Comparison of ENCODE assay signal across 21 mouse cellular contexts in genomic region chr11:75751082-75751481, GRCm38 (mm10). TPM values are rescaled to one million over a fixed set of nuclear protein-coding genes. Genes with fewer than 3 reads are reported as not detected.
DNase-seq lines count a peak whose midpoint lies in the region; ATAC-seq and TF ChIP-seq lines count a peak whose summit lies in the region.
"Had no signal": no experiment of that assay in that cellular context is flagged by ENCODE, and none has a peak within 500 bp of the region (broad histone marks: within the 10 kb centered on the region; RNA-seq: fewer than 3 reads in every experiment).

No protein-coding gene starts in this region.

- POLR2A ChIA-PET in Patski (lab: Charles Lee): interaction anchor here (1.6 kb wide), 1 partner anchor 17 kb away, joined by 4 read pairs; no protein-coding TSS in a partner anchor

- H3K4me2 ChIP-seq in intestine, postnatal 0 days (replicated peaks; ENCODE audit: low read depth): no peak overlapping the region
- no peak overlapping the region for H3K4me2 ChIP-seq in intestine, embryonic 16.5 days (ENCODE audit: low read depth, low read length)
- no peak overlapping the region for H3K4me2 ChIP-seq in midbrain, postnatal 0 days (ENCODE audit: low read depth, low read length, poor library complexity, severe bottlenecking)
- H3K4me2 ChIP-seq in midbrain, embryonic 14.5 days (ENCODE audit: low read length): no peak overlapping the region
- H3K4me2 ChIP-seq: embryonic facial prominence, embryonic 13.5 days; liver, embryonic 12.5 days; lung, embryonic 15.5 days; midbrain, embryonic 13.5 days had no signal

- H3K9me3 ChIP-seq in intestine, postnatal 0 days (ENCODE audit: control insufficient read depth): no peaks in the 10 kb centered on the region
- H3K9me3 ChIP-seq in intestine, embryonic 16.5 days (ENCODE audit: control insufficient read depth, low read length): no peaks in the 10 kb centered on the region
- H3K9me3 ChIP-seq in midbrain, postnatal 0 days (ENCODE audit: low read length): no peaks in the 10 kb centered on the region
- no peaks in the 10 kb centered on the region for H3K9me3 ChIP-seq in midbrain, embryonic 14.5 days (ENCODE audit: control insufficient read depth, low read length)
- H3K9me3 ChIP-seq: embryonic facial prominence, embryonic 13.5 days; liver, embryonic 12.5 days; lung, embryonic 15.5 days; midbrain, embryonic 13.5 days had no signal

- no peak for ATAC-seq in intestine, postnatal 0 days
- no peak for ATAC-seq in intestine, embryonic 16.5 days
- ATAC-seq in midbrain, postnatal 0 days (ENCODE audit: low FRiP score): no peak
- ATAC-seq in midbrain, embryonic 14.5 days (ENCODE audit: low FRiP score, low TSS enrichment): no peak
- ATAC-seq in Patski: no peak
- ATAC-seq: forebrain, embryonic 16.5 days; liver, embryonic 12.5 days; midbrain, embryonic 13.5 days had no signal

- H3K4me1 ChIP-seq in intestine, postnatal 0 days (replicated peaks; ENCODE audit: control insufficient read depth, insufficient read depth, low read length): 0 out of 2 replicates have a peak, but pooled peaks cover 3% of the 10 kb centered on the region
- peaks cover 18% of the 10 kb centered on the region for H3K4me1 ChIP-seq in intestine, embryonic 16.5 days (ENCODE audit: control insufficient read depth, insufficient read depth, low read length)
- no peaks in the 10 kb centered on the region for H3K4me1 ChIP-seq in midbrain, postnatal 0 days (ENCODE audit: insufficient read depth, low read length)
- peaks cover 13% of the 10 kb centered on the region; the same call in 1 of the 2 replicates for H3K4me1 ChIP-seq in midbrain, embryonic 14.5 days (ENCODE audit: control insufficient read depth, insufficient read depth, low read length)

- CTCF ChIA-PET in Patski (lab: Charles Lee): interaction anchor here (0.8 to 1.7 kb wide), 4 partner anchors 10 to 187 kb away, joined by 3 to 9 read pairs (median 3); partner anchors contain the start of gene Rph3al

- peak; percentile 51 for TF ChIP-seq CTCF in intestine, postnatal 0 days (IDR thresholded peaks at IDR 0.05; ENCODE audit: low read depth)
- peak; percentile 64 for TF ChIP-seq CTCF in midbrain, postnatal 0 days (IDR thresholded peaks at IDR 0.05)
- TF ChIP-seq CTCF in Patski (IDR thresholded peaks at IDR 0.05): peak; percentile 39

- H3K27me3 ChIP-seq in intestine, postnatal 0 days (replicated peaks; ENCODE audit: control insufficient read depth, insufficient read depth, low read length): no peaks in the 10 kb centered on the region
- H3K27me3 ChIP-seq in intestine, embryonic 16.5 days (replicated peaks; ENCODE audit: control insufficient read depth, insufficient read depth, low read length): no peaks in the 10 kb centered on the region
- H3K27me3 ChIP-seq in midbrain, postnatal 0 days (ENCODE audit: insufficient read depth, low read length): no peaks in the 10 kb centered on the region
- H3K27me3 ChIP-seq in midbrain, embryonic 14.5 days (ENCODE audit: control insufficient read depth, insufficient read depth, low read length): no peaks in the 10 kb centered on the region
- H3K27me3 ChIP-seq in Patski: no peaks in the 10 kb centered on the region
- H3K27me3 ChIP-seq: embryonic facial prominence, embryonic 13.5 days; liver, embryonic 12.5 days; lung, embryonic 15.5 days; midbrain, embryonic 13.5 days had no signal

- H3K36me3 ChIP-seq in intestine, postnatal 0 days (ENCODE audit: control insufficient read depth, insufficient read depth): peaks cover 8% of the 10 kb centered on the region; the same call in 1 of the 2 replicates
- 0 out of 2 replicates have a peak, but pooled peaks cover 4% of the 10 kb centered on the region for H3K36me3 ChIP-seq in intestine, embryonic 16.5 days (ENCODE audit: control insufficient read depth, insufficient read depth, low read length)
- H3K36me3 ChIP-seq in midbrain, postnatal 0 days (ENCODE audit: insufficient read depth, low read length): no peaks in the 10 kb centered on the region
- H3K36me3 ChIP-seq in midbrain, embryonic 14.5 days (ENCODE audit: control insufficient read depth, insufficient read depth, low read length): peaks cover 21% of the 10 kb centered on the region

- no peak overlapping the region for H3K27ac ChIP-seq in intestine, postnatal 0 days (ENCODE audit: low read depth, low read length)
- H3K27ac ChIP-seq in intestine, embryonic 16.5 days (ENCODE audit: low read length): no peak overlapping the region
- no peak overlapping the region for H3K27ac ChIP-seq in midbrain, postnatal 0 days (ENCODE audit: low read depth, low read length)
- H3K27ac ChIP-seq in midbrain, embryonic 14.5 days (replicated peaks; ENCODE audit: low read depth, low read length): no peak overlapping the region
- H3K27ac ChIP-seq: embryonic facial prominence, embryonic 13.5 days; liver, embryonic 12.5 days; lung, embryonic 15.5 days; midbrain, embryonic 13.5 days had no signal

- H3K4me3 ChIP-seq in intestine, postnatal 0 days (ENCODE audit: low read depth, low read length): no peak overlapping the region
- H3K4me3 ChIP-seq in intestine, embryonic 16.5 days (ENCODE audit: low read length): no peak overlapping the region
- no peak overlapping the region for H3K4me3 ChIP-seq in midbrain, postnatal 0 days (ENCODE audit: low read depth, low read length)
- no peak overlapping the region for H3K4me3 ChIP-seq in midbrain, embryonic 14.5 days (replicated peaks; ENCODE audit: low read depth, low read length)
- H3K4me3 ChIP-seq: embryonic facial prominence, embryonic 13.5 days; liver, embryonic 12.5 days; lung, embryonic 15.5 days; midbrain, embryonic 13.5 days; myocyte had no signal

- WGBS in intestine, postnatal 0 days: 66% methylated on average over 4 of the region's 4 CpGs
- 73% methylated on average over 4 of the region's 4 CpGs for WGBS in intestine, embryonic 16.5 days
- WGBS in midbrain, postnatal 0 days: 68% methylated on average over 4 of the region's 4 CpGs
- WGBS in midbrain, embryonic 14.5 days: 80% methylated on average over 4 of the region's 4 CpGs

- DNase-seq in midbrain, postnatal 0 days (ENCODE audit: low spot score): no peak
- no peak for DNase-seq in midbrain, embryonic 14.5 days
- DNase-seq in Patski (ENCODE audit: low read depth, low spot score): no peak
- DNase-seq in urinary bladder, postnatal 10 days (ENCODE audit: low spot score): no peak
- no peak for DNase-seq in right cerebral cortex, postnatal 14 days
- DNase-seq: adrenal gland, adult 2 months; cerebellum, adult 9-11 months; heart, adult 11 months; kidney, adult 2 months; kidney, postnatal 25 days; thymus, postnatal 36 days had no signal

- H3K9ac ChIP-seq in intestine, postnatal 0 days (ENCODE audit: low read depth, low read length): no peak overlapping the region
- no peak overlapping the region for H3K9ac ChIP-seq in intestine, embryonic 16.5 days (ENCODE audit: low read depth, low read length)
- no peak overlapping the region for H3K9ac ChIP-seq in midbrain, postnatal 0 days (replicated peaks; ENCODE audit: low read length, poor library complexity, severe bottlenecking)
- H3K9ac ChIP-seq in midbrain, embryonic 14.5 days (replicated peaks; ENCODE audit: low read length): no peak overlapping the region
- H3K9ac ChIP-seq: embryonic facial prominence, embryonic 13.5 days; liver, embryonic 12.5 days; lung, embryonic 15.5 days; midbrain, embryonic 13.5 days had no signal

- in situ Hi-C loops in Patski (cut with MboI; ENCODE audit: low pct_unique_long_range_greater_than_20kb): no loop called here

RNA-seq across cellular contexts. Expression of gene Ywhae, which starts 18.4 kb away (rescaled TPM):
- 365 and 373 TPM in 2 replicates for polyA plus RNA-seq in intestine, postnatal 0 days (2015; fragmentation: Nextera tagmentation; extraction: Ambion mirVana)
- polyA plus RNA-seq in intestine, embryonic 16.5 days (2015; fragmentation: Nextera tagmentation; extraction: Ambion mirVana): 648 and 718 TPM in 2 replicates
- 341 and 436 TPM in 2 replicates for total RNA-seq in midbrain, postnatal 0 days (2014; rRNA removed)
- 1,643 and 1,657 TPM in 2 replicates for polyA plus RNA-seq in midbrain, postnatal 0 days (2015; fragmentation: Nextera tagmentation; extraction: Ambion mirVana)
- 1,339 and 1,573 TPM in 2 replicates for polyA plus RNA-seq in midbrain, embryonic 14.5 days (2014; fragmentation: Nextera tagmentation; extraction: Ambion mirVana)
- 860 TPM for polyA plus RNA-seq in Patski (2021)

RNA-seq across cellular contexts. Expression of gene Doc2b, which starts 44.8 kb away (rescaled TPM):
- 0.72 TPM in 2 replicates for polyA plus RNA-seq in intestine, postnatal 0 days (2015; fragmentation: Nextera tagmentation; extraction: Ambion mirVana)
- polyA plus RNA-seq in intestine, embryonic 16.5 days (2015; fragmentation: Nextera tagmentation; extraction: Ambion mirVana): 0.61 and 0.97 TPM in 2 replicates
- 23.0 and 27.7 TPM in 2 replicates for total RNA-seq in midbrain, postnatal 0 days (2014; rRNA removed)
- polyA plus RNA-seq in midbrain, postnatal 0 days (2015; fragmentation: Nextera tagmentation; extraction: Ambion mirVana): 6.9 and 8.0 TPM in 2 replicates
- polyA plus RNA-seq in midbrain, embryonic 14.5 days (2014; fragmentation: Nextera tagmentation; extraction: Ambion mirVana): 3.5 and 5.3 TPM in 2 replicates
- polyA plus RNA-seq in Patski (2021): 0.04 TPM
- total RNA-seq: hematopoietic stem cell, adult 5-6 weeks; megakaryocyte, adult 5-6 weeks had no signal
